7 mouse cellular contexts compared by ENCODE assay signal in the genomic region with DNA sequence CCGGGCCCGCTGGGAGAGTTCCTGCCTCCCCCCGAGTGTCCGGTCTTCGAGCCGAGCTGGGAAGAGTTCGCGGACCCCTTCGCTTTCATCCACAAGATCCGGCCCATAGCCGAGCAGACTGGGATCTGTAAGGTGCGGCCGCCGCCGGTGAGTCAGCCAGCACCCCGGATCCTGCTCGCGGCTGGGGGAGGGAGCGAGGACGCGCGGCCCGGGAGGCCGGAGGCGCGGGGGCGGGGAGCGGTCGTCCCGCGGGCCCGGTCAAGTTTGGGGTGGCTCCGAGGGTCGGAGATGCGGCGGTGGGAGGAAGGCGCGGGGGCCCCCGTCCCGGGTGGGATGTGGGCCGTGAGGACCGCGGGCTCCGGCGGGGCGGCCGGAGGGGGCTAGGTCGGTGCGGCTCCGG. TPM values are rescaled to one million over a fixed set of nuclear protein-coding genes. Genes with fewer than 3 reads are reported as not detected.
A peak's percentile ranks its signal among the peaks of the same experiment; 100 is the strongest.
DNase-seq lines count a peak whose midpoint lies in the region; ATAC-seq and TF ChIP-seq lines count a peak whose summit lies in the region.

No protein-coding gene starts in this region.

- WGBS in hindbrain, embryonic 10.5 days = under 1% methylated on average over 50 of the region's 50 CpGs
- WGBS in limb, embryonic 13.5 days = under 1% methylated on average over 46 of the region's 50 CpGs
- WGBS in midbrain, embryonic 15.5 days = under 1% methylated on average over 49 of the region's 50 CpGs

- H3K27me3 ChIP-seq in hindbrain, embryonic 10.5 days (ENCODE audit: insufficient read depth, poor library complexity, severe bottlenecking) = peaks cover 2% of the 10 kb centered on the region; the same call in 1 of the 2 replicates
- no peaks in the 10 kb centered on the region for H3K27me3 ChIP-seq in limb, embryonic 13.5 days
- no peaks in the 10 kb centered on the region for H3K27me3 ChIP-seq in midbrain, embryonic 15.5 days (replicated peaks)

- peaks cover 2% of the 10 kb centered on the region for H3K4me1 ChIP-seq in cortical plate, adult 2 months (ENCODE audit: control insufficient read depth, insufficient read depth, low read length)
- H3K4me1 ChIP-seq in hindbrain, embryonic 10.5 days (replicated peaks) = peaks cover 54% of the 10 kb centered on the region
- peaks cover 36% of the 10 kb centered on the region for H3K4me1 ChIP-seq in limb, embryonic 13.5 days
- H3K4me1 ChIP-seq in midbrain, embryonic 15.5 days = peaks cover 40% of the 10 kb centered on the region

- H3K4me3 ChIP-seq in cortical plate, adult 2 months (ENCODE audit: insufficient read depth, low read length) = peak overlapping the region; percentile 61
- peak overlapping the region; percentile 100 for H3K4me3 ChIP-seq in hindbrain, embryonic 10.5 days
- peak overlapping the region; percentile 100 for H3K4me3 ChIP-seq in limb, embryonic 13.5 days
- H3K4me3 ChIP-seq in midbrain, embryonic 15.5 days = peak overlapping the region; percentile 100

- H3K9me3 ChIP-seq in hindbrain, embryonic 10.5 days = no peaks in the 10 kb centered on the region
- no peaks in the 10 kb centered on the region for H3K9me3 ChIP-seq in limb, embryonic 13.5 days
- H3K9me3 ChIP-seq in midbrain, embryonic 15.5 days = no peaks in the 10 kb centered on the region

- no peak for TF ChIP-seq CTCF in cortical plate, adult 2 months (IDR thresholded peaks at IDR 0.05; ENCODE audit: extremely low read depth, insufficient read depth, low read length)

- peak; percentile 62 to 66 for DNase-seq in B cell, adult 2 months
- DNase-seq in CD4-positive, CD25-positive, alpha-beta regulatory T cell, adult 2 months (ENCODE audit: low read depth, low spot score) = peak; percentile 65
- DNase-seq in hindbrain, embryonic 10.5 days (ENCODE audit: low spot score) = no peak
- peak; percentile 73 for DNase-seq in testis, postnatal 10 days (ENCODE audit: low spot score)

- peak overlapping the region; percentile 72 for H3K4me2 ChIP-seq in limb, embryonic 13.5 days (replicated peaks)
- H3K4me2 ChIP-seq in midbrain, embryonic 15.5 days = peak overlapping the region; percentile 66

- H3K36me3 ChIP-seq in hindbrain, embryonic 10.5 days = 0 out of 2 replicates have a peak, but pooled peaks cover 3% of the 10 kb centered on the region
- no peaks in the 10 kb centered on the region for H3K36me3 ChIP-seq in limb, embryonic 13.5 days
- no peaks in the 10 kb centered on the region for H3K36me3 ChIP-seq in midbrain, embryonic 15.5 days (replicated peaks)

- TF ChIP-seq POLR2A in cortical plate, adult 2 months (IDR thresholded peaks at IDR 0.05; ENCODE audit: extremely low read depth, insufficient read depth, low read length) = no peak

- no peak for ATAC-seq in limb, embryonic 13.5 days (ENCODE audit: low FRiP score, low read depth)
- ATAC-seq in midbrain, embryonic 15.5 days (replicated peaks) = peak; percentile 13

- peak overlapping the region; percentile 100 for H3K9ac ChIP-seq in limb, embryonic 13.5 days
- peak overlapping the region; percentile 100 for H3K9ac ChIP-seq in midbrain, embryonic 15.5 days

- peak overlapping the region; percentile 93 for H3K27ac ChIP-seq in cortical plate, adult 2 months (ENCODE audit: insufficient read depth, low read length)
- H3K27ac ChIP-seq in hindbrain, embryonic 10.5 days = peak overlapping the region; percentile 100
- peak overlapping the region; percentile 96 for H3K27ac ChIP-seq in limb, embryonic 13.5 days
- H3K27ac ChIP-seq in midbrain, embryonic 15.5 days = peak overlapping the region; percentile 95

RNA-seq across cellular contexts. Expression of a gene that starts 0.4 kb away (rescaled TPM):
- polyA plus RNA-seq in cortical plate, adult 2 months (2012; rRNA removed) = 26.4 and 27.9 TPM in 2 replicates
- 69.9 and 71.6 TPM in 2 replicates for polyA plus RNA-seq in hindbrain, embryonic 10.5 days (2016; fragmentation: Nextera tagmentation; extraction: Ambion mirVana)
- 96.1 and 98.8 TPM in 2 replicates for polyA plus RNA-seq in limb, embryonic 13.5 days (2015; fragmentation: Nextera tagmentation; extraction: Ambion mirVana)
- 83.9 and 87.1 TPM in 2 replicates for polyA plus RNA-seq in midbrain, embryonic 15.5 days (2015; fragmentation: Nextera tagmentation; extraction: Ambion mirVana)

RNA-seq across cellular contexts. Expression of a gene that starts 10.9 kb away (rescaled TPM):
- 0.08 TPM in 1 of 2 replicates, not detected in the other for polyA plus RNA-seq in cortical plate, adult 2 months (2012; rRNA removed)
- polyA plus RNA-seq in hindbrain, embryonic 10.5 days (2016; fragmentation: Nextera tagmentation; extraction: Ambion mirVana) = not detected in 2 replicates
- 0.14 TPM in 1 of 2 replicates, not detected in the other for polyA plus RNA-seq in limb, embryonic 13.5 days (2015; fragmentation: Nextera tagmentation; extraction: Ambion mirVana)
- not detected in 2 replicates for polyA plus RNA-seq in midbrain, embryonic 15.5 days (2015; fragmentation: Nextera tagmentation; extraction: Ambion mirVana)
